Mouse (Mus musculus): Measurements from ENCODE around the gene Micu2. TPM values are rescaled to one million over a fixed set of nuclear protein-coding genes. Genes with fewer than 3 reads are reported as not detected.
"Not testable (repeated sequence)": the region's sequence is repeated elsewhere in the genome, so short reads cannot be mapped to it uniquely, and the experiment has no call there.

The Micu2 gene
- total and polyA plus RNA-seq, 2 experiments from 2014 or later = 50.8 to 71.6 TPM

- Histone ChIP-seq H3K9me3 (ENCODE audit: low read length) (no peaks in the 10 kb centered on the region), H3K36me3 (ENCODE audit: insufficient read depth, low read length) (peaks cover 22% of the 10 kb centered on the region), H3K27me3 (ENCODE audit: insufficient read depth, low read length) (no peaks in the 10 kb centered on the region), H3K4me3 (ENCODE audit: low read depth, low read length) (no peak overlapping the region), H3K4me2 (ENCODE audit: low read depth, low read length, poor library complexity, severe bottlenecking) (no peak overlapping the region), H3K27ac (ENCODE audit: low read depth, low read length) (no peak overlapping the region), H3K4me1 (ENCODE audit: insufficient read depth, low read length) (no peaks in the 10 kb centered on the region), H3K9ac (replicated peaks; ENCODE audit: low read length, poor library complexity, severe bottlenecking) (no peak overlapping the region)
- no peak for TF ChIP-seq CTCF (IDR thresholded peaks at IDR 0.05)
- ATAC-seq (ENCODE audit: low FRiP score) (no peak), DNase-seq (ENCODE audit: low spot score) (no peak)
- 87% methylated on average over 18 of the region's 18 CpGs for WGBS
These were observed 78.3 kb downstream of the Micu2 start for GRCm38 (mm10) chr14:57920568-57921310.

- no peaks in the 10 kb centered on the region for H3K4me1 ChIP-seq (ENCODE audit: insufficient read depth, low read length)
- 96% methylated on average over 17 of the region's 17 CpGs for WGBS
- no peaks in the 10 kb centered on the region for H3K27me3 ChIP-seq (ENCODE audit: insufficient read depth, low read length)
- no peak overlapping the region for H3K27ac ChIP-seq (ENCODE audit: low read depth, low read length)
- no peak overlapping the region for H3K4me3 ChIP-seq (ENCODE audit: low read depth, low read length)
- ATAC-seq (ENCODE audit: low FRiP score) = no peak
- peaks cover 26% of the 10 kb centered on the region for H3K36me3 ChIP-seq (ENCODE audit: insufficient read depth, low read length)
- no peak for TF ChIP-seq CTCF (IDR thresholded peaks at IDR 0.05)
- H3K4me2 ChIP-seq (ENCODE audit: low read depth, low read length, poor library complexity, severe bottlenecking) = no peak overlapping the region
- no peak for DNase-seq (ENCODE audit: low spot score)
- no peaks in the 10 kb centered on the region for H3K9me3 ChIP-seq (ENCODE audit: low read length)
- no peak overlapping the region for H3K9ac ChIP-seq (replicated peaks; ENCODE audit: low read length, poor library complexity, severe bottlenecking)
These were observed 79.8 kb downstream of the Micu2 start for GRCm38 (mm10) chr14:57919148-57919875.

GRCm38 (mm10) chr14:57915341-57915740, 83.7 kb downstream of the Micu2 start:
- DNase-seq (ENCODE audit: low spot score) = no peak
- ATAC-seq (ENCODE audit: low FRiP score) = no peak
- Histone ChIP-seq H3K36me3 (ENCODE audit: insufficient read depth, low read length) (peaks cover 19% of the 10 kb centered on the region), H3K9me3 (ENCODE audit: low read length) (no peaks in the 10 kb centered on the region), H3K27ac (ENCODE audit: low read depth, low read length) (no peak overlapping the region), H3K4me2 (ENCODE audit: low read depth, low read length, poor library complexity, severe bottlenecking) (no peak overlapping the region), H3K9ac (replicated peaks; ENCODE audit: low read length, poor library complexity, severe bottlenecking) (no peak overlapping the region), H3K4me3 (ENCODE audit: low read depth, low read length) (no peak overlapping the region), H3K27me3 (ENCODE audit: insufficient read depth, low read length) (no peaks in the 10 kb centered on the region), H3K4me1 (ENCODE audit: insufficient read depth, low read length) (no peaks in the 10 kb centered on the region)
- TF ChIP-seq CTCF (IDR thresholded peaks at IDR 0.05) = no peak
- WGBS = 55% methylated on average over 6 of the region's 6 CpGs

- not testable (repeated sequence) for H3K27me3 ChIP-seq (ENCODE audit: insufficient read depth, low read length); H3K4me3 ChIP-seq (ENCODE audit: low read depth, low read length); H3K4me2 ChIP-seq (ENCODE audit: low read depth, low read length, poor library complexity, severe bottlenecking); H3K9me3 ChIP-seq (ENCODE audit: low read length); H3K4me1 ChIP-seq (ENCODE audit: insufficient read depth, low read length); ATAC-seq (ENCODE audit: low FRiP score); DNase-seq (ENCODE audit: low spot score); H3K9ac ChIP-seq (replicated peaks; ENCODE audit: low read length, poor library complexity, severe bottlenecking); H3K27ac ChIP-seq (ENCODE audit: low read depth, low read length)
- 62% methylated on average over 1 of the region's 1 CpGs for WGBS
- H3K36me3 ChIP-seq (ENCODE audit: insufficient read depth, low read length) = peaks cover 17% of the 10 kb centered on the region
These were observed 86.7 kb downstream of the Micu2 start for GRCm38 (mm10) chr14:57912211-57913007.

GRCm38 (mm10) chr14:57911787-57912186, 87.3 kb downstream of the Micu2 start:
- not testable (repeated sequence) for H3K9ac ChIP-seq (replicated peaks; ENCODE audit: low read length, poor library complexity, severe bottlenecking); H3K4me3 ChIP-seq (ENCODE audit: low read depth, low read length); H3K4me1 ChIP-seq (ENCODE audit: insufficient read depth, low read length); H3K27ac ChIP-seq (ENCODE audit: low read depth, low read length); DNase-seq (ENCODE audit: low spot score); H3K4me2 ChIP-seq (ENCODE audit: low read depth, low read length, poor library complexity, severe bottlenecking); H3K27me3 ChIP-seq (ENCODE audit: insufficient read depth, low read length); ATAC-seq (ENCODE audit: low FRiP score); H3K9me3 ChIP-seq (ENCODE audit: low read length)
- peaks cover 11% of the 10 kb centered on the region for H3K36me3 ChIP-seq (ENCODE audit: insufficient read depth, low read length)
